Mouse (Mus musculus): ENCODE measurements around the gene Asphd2.
"Not testable (repeated sequence)": the region's sequence is repeated elsewhere in the genome, so short reads cannot be mapped to it uniquely, and the experiment has no call there.

Gene Asphd2

DNA sequence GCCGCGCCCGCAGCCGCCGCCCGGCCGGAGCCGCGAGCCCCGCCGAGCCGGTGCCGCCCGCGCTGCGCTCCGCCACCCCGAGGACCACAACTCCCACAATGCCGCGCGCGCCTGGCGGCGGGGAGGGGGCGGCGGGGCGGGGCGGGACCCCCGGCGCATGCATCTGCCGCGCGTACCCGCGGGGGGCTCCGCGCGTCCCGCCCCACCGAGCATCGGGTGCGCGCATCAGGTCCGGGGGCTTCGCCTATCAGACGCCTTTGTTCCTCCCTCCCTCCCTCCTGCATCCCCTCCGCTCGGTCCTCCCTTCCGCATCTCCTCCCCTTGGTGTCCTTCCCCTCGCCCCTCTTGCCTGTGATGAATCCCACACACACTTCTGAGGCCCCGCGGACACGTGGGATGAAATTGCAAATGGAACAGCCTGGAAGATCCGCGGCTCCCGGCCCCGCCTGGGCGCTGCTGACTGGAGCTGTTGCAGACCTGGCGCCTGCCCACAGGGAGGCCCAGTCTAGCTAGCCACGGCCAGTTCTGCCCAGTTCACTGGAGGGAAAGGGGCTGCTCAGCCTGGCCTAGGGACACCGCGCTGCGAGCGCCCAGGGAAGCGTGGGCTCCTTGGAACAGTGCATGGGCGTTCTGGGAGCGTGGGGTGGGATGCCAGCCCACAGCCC lies at the start of gene Asphd2:
Asphd2 (minus strand) TSS at position 88 of the 665 bp plus-strand sequence.
- DNase-seq (ENCODE audit: low read depth, low spot score): peak; percentile 85

DNA sequence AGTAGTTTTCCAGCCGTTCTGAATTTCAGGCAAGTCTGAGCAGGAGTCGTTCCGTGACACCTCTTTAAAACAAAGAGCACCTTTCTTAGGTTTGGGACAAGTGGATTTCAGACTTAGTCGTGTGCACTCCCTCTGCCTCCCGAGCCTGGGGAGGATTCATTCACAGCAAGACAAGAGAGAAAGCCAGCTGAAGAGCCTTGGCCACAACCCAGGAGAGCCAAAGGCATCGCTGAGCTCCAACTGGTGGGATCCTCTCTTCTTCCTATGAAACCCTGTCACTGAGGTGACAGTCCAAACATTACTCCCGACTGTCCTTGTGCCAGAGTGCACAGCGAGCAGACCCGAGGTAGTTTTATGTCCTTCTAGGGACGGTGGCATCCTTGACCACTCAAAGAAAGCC lies 43.9 kb upstream of the Asphd2 start:
- DNase-seq (ENCODE audit: low read depth, low spot score): no peak

DNA sequence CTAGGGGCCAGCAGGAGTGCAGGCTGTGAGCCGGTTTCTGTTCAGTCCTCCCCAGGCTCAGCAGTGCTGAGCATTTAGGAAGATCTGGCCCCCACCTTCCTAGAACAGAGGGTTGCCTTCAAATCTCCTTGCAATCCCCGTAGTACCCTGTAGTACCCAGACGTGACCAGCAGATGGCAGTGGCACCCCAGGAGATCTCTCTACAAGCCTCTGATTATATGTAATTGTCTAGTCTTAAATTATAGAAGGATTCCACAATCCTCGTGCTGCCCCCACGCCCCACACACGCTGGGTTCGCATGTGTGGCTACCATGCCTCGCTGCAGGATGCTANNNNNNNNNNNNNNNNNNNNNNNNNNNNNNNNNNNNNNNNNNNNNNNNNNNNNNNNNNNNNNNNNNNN lies 38.3 kb upstream of the Asphd2 start:
- DNase-seq (ENCODE audit: low read depth, low spot score): peak; percentile 64

DNA sequence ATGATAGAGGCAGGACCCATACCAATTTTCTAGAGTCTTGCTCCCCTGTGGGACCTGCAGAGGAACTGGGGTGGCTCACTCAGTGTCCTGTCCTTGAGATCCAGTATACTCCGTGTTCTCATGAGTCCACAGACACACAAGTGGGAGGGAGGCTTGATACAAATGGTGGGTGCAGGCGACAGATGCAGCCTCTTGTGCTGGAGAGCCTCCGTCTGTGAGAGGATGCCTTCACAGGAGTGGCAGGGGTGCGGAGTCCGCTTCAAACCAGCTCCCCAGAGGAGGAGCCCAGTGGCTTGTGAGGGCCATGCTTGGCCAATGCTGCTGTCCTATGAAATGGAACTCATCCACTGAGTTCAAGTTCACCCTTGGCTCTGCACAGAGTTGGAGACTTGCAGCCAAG lies 37.4 kb upstream of the Asphd2 start:
- no peak for DNase-seq (ENCODE audit: low read depth, low spot score)

DNA sequence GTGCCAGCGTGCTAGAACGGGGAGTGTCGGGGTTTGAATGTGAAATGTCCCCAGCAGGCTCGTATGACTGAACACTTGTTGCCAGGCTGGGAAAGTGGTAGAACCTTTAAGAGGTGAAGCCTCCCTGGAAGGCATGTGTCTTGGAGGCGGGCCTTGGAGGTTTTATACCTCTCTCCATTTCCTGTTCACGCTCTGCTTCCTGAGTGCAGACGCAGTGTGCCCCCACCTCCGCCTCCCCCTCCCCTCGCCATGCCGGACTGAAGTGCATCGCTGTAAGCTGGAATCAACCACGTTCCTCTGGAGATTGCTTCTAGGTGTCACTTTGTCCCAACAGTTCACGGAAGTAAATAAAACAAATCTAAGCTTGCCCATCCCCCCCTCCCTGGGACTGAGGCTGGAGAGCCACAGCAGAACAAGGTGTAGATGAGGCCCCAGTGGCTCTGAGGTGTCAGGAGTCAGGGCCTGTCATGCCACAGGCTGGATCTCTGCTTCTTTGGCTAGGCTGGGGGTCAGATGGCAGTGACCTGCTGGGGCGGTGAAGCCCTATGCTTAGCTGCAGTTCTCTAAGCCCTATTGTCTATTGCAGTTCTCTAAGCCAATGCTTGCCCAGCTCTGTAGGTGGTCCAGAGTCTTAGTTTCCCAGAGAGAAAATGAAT lies 36.6 kb upstream of the Asphd2 start:
- no peak for DNase-seq (ENCODE audit: low read depth, low spot score)

DNA sequence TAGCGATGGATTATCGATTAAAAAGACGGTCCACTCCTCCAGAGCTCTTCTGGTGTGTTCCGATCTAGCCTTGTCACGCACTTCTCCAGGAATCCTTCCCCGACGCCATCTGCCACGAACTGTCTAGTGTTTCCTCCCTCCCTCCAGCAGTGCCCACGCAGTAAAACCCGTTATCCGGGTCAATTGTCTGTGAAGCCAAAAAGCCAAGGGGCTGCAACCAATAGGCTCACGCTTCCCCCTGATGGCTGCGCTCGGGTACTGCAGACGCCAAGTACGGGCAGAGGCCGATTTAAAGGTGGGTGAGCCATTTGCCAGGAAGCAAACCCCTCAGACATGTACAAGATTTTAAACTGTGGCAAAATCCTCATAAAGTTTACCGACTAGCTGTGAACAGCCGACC lies 34.3 kb upstream of the Asphd2 start:
- DNase-seq (ENCODE audit: low read depth, low spot score): peak; percentile 64

DNA sequence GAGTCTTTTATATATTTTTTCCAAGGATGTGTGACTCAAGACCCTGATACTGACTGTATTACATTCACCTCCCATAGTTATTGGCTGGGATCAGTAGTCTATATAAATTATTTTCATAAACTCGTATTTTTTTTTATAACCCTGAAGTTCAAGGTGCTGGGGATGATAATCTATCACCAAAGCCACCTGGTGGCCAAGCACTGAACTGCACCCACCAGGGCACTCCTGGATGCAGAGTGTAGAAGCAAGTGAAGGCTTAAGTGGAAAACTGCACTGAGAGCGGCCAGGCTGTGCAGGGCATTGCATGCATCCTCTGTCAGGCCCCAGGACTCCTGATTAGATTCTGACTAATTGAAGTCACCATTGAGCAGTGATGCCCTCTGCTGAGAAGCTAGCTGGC lies 32.6 kb upstream of the Asphd2 start:
- DNase-seq (ENCODE audit: low read depth, low spot score): peak; percentile 64

DNA sequence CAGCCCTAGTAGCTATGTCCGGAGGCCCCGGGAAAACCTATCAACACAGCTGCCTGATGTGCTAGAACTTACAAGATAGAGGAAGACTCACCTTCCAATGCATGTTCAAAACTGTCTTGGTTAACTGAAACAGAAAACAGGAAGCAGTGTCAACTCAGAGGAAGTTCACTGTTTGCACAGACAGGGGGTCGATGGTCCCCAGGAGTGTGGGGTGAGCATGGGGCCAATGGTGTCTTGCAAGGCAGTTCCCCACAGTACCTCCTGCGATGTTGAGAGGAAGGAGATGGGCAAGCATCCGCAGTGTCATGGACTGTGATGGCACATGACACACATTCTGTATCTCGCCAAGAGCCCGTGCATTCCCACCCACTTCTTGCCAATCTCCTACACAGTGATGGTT lies 32.0 kb upstream of the Asphd2 start:
- no peak for DNase-seq (ENCODE audit: low read depth, low spot score)

DNA sequence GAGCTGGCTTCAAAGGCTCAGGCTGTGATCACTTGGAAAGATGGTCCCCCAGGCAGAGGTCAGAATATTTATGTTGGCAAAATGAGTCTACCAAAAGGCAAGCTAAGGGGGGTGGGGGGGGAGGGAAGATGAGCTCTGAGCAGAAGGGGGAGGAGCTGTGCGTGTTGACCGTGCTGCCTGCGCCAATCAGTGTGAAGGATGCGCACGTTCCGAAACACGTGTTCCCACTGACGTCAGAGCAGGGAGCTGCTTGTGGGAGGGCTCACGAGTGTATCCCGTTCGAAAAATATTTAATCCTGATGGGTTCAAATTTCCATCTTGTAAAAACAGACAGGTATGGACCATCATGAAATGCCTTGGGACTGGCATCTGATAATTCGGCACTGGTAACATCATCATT lies 24.9 kb upstream of the Asphd2 start:
- peak; percentile 27 for DNase-seq (ENCODE audit: low read depth, low spot score)

DNA sequence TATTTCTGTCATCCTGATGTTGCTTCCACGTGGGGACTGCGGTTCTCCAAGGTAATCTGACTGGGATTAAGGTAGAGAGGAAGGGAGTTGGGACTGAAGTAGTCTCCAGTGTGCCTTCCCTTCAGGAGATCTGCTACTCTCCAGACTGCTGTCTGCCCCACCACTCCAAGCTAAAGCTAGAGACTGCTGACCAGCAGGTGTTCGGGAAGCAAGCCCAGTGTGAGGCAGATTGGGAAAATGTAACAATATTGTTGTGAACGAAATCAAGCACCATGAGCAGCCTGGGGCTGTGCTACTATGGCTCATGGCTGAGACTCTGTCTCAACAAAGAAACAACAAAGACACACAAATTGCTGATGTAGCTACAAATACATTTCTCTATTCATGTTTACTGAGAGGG lies 23.4 kb upstream of the Asphd2 start:
- no peak for DNase-seq (ENCODE audit: low read depth, low spot score)

DNA sequence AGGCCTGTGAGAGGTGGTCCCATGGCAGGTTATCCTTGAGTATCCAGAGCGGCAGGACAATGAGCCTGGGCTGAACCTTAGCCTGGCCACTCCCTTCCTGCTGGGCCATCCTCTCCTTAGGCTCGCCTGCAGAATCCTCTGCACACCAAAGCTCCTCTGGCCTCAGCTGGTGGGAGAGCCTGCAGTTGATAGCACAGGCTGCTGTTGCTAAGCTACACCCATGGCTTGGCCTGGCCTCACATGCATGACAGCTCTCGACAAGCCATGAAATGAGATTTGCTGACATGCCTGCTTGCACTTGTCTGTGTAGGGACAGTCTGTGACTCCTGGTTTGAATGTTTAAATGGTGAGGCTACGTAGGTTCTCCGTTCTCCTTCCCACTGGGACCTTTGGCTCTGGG lies 22.0 kb upstream of the Asphd2 start:
- no peak for DNase-seq (ENCODE audit: low read depth, low spot score)

DNA sequence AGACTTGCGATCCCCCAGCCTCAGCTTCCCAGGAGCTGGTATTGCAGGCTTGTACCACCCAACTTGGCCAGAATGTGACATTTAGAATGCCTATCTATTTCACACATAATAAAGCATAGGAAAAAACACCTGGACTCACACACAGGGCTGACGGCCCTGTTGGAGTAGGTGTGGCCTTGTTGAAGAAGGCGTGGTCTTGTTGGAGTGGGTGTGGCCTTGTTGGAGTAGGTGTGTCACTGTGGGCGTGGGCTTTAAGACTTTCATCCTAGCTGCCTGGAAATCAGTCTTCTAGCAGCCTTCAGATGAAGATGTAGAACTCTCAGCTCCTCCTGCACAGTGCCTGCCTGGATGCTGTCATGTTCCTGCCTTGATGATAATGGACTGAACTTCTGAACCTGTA lies 18.1 kb upstream of the Asphd2 start:
- not testable (repeated sequence) for DNase-seq (ENCODE audit: low read depth, low spot score)

DNA sequence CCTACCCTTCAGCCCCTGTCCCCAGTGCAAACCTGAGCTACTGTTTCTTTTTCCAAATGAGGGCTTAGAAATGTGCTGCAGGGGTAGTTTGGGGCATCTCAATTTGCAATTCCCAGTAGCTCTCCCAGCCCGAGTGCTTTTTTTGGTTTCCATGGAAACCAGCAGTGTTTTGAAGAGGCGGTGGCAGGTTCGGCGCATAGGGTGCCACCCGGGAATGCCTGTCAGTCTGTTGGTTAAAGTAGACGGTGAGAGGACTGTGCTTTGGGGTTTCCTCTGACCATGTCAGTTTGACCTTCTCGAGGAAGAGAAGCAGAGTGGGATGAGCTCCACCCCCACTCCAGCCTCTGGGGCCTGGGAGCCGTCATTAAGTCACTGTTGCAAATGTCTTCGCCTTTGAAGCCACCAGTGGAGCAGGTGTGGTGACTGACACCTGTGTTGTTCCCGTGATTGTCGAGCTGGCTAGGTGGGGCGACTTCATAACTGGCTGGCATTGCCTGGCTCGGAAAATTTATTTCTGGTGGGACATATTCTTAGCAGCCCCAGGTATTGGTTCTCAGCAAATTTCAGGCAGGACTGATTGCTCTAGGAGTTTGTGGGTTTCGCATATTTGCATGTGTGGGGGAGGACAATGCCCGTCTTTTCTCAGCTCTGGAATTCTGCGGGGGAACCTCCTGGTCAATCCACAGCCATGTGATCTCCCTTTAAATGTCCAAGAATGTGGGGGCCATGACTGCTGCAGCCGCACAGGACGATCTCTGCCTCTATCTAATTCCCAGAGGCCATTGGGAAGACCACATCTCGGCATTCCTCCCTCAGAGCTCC lies 17.1 kb upstream of the Asphd2 start:
- DNase-seq (ENCODE audit: low read depth, low spot score): peak; percentile 71

DNA sequence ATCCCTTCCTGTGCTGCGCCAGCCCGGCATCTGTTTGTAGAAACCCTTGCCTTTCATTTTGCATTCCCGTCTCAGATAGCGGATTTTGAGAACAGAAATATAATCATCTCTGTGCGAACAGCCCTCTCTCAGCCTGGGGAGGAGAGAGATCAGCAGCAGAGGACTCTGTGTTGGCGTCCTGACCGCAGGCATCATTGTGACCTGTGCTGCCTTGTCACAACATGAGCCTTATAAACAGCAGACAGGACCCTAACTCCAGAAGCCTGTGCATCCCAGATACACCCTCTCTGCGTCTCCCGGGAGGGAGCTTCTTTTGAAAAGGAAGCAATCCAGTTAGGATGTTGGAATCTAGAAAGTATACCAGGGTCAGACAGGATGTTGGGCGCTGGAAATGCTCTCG lies 16.4 kb upstream of the Asphd2 start:
- no peak for DNase-seq (ENCODE audit: low read depth, low spot score)

DNA sequence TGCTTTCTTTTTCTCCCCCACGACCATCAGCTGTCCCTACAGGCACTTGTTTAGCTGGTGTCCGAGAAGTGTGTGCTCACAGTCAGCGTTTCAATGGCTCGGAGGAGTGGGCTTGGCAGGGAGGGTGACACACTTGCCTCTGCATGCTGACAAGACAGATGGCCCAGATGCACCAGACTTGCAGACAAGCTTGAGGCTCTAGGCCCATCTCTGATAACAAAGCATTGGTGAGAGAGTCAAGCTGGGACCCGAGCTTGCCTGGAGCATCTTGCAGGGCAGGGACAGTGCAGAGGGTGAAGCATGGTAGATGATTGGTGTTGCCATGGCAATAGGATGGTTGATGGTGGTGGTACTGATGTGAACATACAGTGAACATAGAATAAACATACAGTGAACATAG lies 14.6 kb upstream of the Asphd2 start:
- DNase-seq (ENCODE audit: low read depth, low spot score): no peak

DNA sequence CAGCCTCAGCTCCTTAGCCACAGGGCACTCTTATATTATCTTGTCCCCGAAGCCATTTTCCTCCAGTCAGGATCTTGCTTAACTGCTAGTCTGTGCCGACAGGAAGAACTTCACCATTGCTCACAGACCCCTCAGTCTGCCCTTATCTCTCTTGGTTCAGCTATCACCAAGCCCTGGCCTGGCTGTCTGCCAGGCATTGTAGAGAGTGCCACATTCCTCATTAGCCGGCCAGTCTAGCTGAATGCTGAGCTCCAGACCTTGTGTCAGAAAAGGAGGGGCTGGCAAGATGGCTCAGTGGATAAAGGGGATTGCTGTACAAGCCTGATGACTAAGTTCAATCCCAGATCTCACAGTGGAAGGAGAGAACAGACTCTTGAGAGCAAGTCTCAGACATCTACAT lies 11.4 kb upstream of the Asphd2 start:
- DNase-seq (ENCODE audit: low read depth, low spot score): no peak

DNA sequence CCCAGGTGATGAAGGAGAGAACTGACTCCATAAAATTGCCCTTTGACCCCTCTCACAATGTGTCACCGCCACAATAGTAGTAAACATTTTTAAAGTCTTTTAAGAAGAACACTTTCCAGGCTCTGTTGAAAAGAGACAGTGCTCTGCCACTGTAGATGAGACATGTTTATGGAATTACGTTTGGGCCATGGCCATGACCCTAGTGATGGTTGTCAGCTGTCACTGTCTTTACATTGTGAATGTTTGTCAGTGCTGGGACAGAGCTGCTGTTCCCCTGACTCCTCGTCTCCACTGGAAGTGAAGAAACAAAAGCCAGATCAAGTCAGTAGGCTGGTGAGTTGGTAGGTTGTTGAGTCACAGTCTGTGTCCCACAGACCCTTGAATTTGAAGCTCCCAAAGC lies 7.8 kb upstream of the Asphd2 start:
- DNase-seq (ENCODE audit: low read depth, low spot score): no peak

DNA sequence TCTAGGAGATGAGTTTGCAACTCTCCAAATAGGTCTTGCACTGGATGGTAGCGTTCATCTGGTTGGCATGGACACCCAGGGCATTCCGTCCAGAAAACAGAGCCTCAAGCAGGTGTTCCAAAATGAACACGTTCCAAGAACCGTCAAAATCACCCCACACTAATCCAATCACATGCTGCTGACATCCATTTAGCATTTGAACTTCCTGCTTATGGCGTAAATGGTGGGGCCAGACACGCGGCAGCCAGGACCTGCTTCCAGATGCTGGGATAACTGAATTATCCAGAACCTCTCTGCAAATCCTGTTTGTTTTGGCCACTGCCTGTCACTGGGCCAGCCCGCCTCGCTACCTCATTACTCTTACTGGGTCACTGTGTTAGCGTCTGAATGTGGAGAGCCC lies 4.6 kb upstream of the Asphd2 start:
- no peak for DNase-seq (ENCODE audit: low read depth, low spot score)

DNA sequence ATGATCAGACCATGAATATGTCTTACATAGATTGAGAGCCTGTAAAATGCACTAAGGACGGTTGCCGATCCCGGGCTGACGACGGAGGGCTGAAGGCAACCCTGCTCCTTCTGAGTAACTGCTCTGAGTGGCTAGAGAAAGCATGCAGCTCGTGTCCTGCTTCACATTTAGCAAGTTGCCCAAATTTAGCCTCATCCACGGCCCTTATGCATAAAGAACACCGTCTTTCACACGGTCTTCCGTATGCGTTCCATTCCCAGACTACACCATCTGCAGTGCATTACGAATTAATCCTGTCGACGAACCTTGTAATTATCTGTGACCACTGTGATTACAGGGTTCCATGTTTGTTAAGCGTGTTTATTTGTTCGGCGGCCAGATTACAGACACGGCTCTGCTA lies 1.4 kb upstream of the Asphd2 start:
- DNase-seq (ENCODE audit: low read depth, low spot score): no peak

DNA sequence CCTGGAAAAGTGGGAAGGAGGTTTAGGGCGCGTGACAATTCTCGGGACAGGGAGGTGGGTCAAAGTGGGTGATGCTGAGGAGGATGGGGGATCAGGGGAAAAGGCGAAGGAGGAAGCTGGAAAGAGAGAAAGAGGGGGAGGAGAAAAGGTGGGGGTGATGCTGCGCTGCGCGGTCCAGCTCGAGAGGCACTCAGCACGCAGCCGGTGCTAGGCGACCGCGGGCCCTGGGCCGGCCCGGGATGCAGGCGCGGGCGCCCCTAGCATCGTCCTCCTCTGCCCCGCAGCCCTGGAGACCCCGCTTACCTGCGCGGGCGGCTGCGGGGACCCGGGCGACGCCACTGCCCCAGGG lies 277 bp downstream of the Asphd2 start:
- DNase-seq (ENCODE audit: low read depth, low spot score): no peak

DNA sequence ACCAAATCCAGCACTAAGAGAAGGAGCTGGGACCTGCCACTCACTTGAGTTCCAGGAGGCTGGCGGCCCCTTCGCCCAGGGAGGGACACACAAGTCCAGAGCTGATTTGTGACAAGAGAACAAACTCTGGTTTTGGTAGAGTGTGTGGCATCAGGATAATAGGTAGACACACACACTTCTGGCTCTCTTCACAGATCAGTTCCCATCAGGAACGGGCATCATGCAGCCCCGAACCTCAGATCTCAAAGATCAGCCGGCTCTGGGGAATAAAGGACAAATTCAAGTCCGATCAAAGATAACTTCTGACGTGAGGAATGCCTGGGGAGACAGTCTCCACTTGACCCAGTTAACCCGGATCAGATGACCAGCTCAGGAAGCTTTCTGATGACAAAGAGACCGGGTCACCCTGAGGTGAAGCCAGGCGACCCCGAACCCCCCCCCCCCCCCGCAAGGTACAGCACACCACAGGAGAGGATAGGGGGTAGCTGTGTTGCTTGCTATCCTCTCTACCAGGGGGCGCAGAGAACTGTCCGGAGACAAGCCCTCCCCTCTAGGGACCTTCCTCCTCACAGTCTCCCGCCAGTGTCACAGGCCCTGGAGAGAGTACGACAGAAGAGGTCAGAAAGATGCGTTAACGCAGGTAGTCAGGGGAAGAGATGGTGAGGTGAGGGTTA lies 788 bp downstream of the Asphd2 start:
- DNase-seq (ENCODE audit: low read depth, low spot score): no peak

DNA sequence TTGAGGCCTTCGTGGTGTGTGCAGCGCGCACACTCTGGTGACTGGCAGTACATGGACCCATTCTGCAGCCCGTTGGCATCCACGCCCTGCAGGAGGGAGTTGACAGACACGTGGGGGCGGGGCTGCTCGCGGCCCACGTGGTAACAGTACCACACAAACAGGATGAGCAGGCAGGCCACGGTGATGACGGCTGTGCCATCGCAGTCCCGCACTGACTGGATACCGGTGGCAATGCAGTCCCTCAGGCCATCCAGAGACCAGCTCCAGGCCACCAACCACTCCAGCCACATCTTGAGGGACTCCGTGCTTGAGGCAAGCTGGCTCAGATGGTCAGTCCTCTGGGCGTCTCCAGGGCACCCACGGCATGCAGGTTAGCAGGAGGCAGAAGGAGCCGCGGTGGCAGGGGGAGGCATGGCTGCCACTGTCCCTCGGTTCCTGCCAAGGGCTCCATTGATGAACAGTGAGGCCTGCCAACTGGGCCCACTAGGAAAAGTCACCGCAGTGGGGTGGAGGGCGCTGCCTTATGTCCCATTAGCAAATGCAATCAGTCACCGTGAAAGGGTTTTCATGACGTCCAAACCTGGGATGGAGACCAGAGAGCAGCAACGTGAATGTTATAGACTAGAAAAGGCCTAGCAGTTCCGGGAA lies 2.9 kb downstream of the Asphd2 start:
- no peak for DNase-seq (ENCODE audit: low read depth, low spot score)
